Mouse (Mus musculus) lung, postnatal 0 days (tissue): Measurements from ENCODE around the gene Adi1. TPM values are rescaled to one million over a fixed set of nuclear protein-coding genes. Genes with fewer than 3 reads are reported as not detected.

ENCODE experiments used
- ATAC-seq: fragments of 200-750 bp; cut with Nextera tagmentation; 2 replicates; pipeline ENCODE4 v1.8.0; 2017; ENCODE audit warnings: moderate library complexity
- DNase-seq: peaks from one replicate; pipeline ENCODE4 v3.0.0-alpha.2; 2016; ENCODE audit warnings: low spot score
- H3K27ac ChIP-seq: fragments of 300-500 bp; sonication (generic); 2 replicates; pipeline ENCODE4 v1.5.1; 2014; ENCODE audit warnings: antibody characterized with exemption, mild to moderate bottlenecking, low read length, mixed read lengths
- H3K27me3 ChIP-seq: fragments of 300-500 bp; sonication (generic); replicated peaks from 2 replicates; pipeline ENCODE4 v1.6.1; 2014; ENCODE audit warnings: low read length, mixed read lengths; ENCODE audit not compliant: insufficient read depth
- H3K36me3 ChIP-seq: fragments of 300-500 bp; sonication (generic); 2 replicates; pipeline ENCODE4 v1.6.1; 2014; ENCODE audit warnings: low read length, mixed read lengths; ENCODE audit not compliant: insufficient read depth
- H3K4me1 ChIP-seq: fragments of 300-500 bp; sonication (generic); 2 replicates; pipeline ENCODE4 v1.6.1; 2014; ENCODE audit warnings: antibody characterized with exemption, low read depth, low read length, mixed read lengths; ENCODE audit not compliant: insufficient read depth
- H3K4me2 ChIP-seq: fragments of 300-500 bp; sonication (generic); replicated peaks from 2 replicates; pipeline ENCODE4 v1.6.1; 2014; ENCODE audit warnings: low read depth, mild to moderate bottlenecking, low read length, moderate library complexity, mixed read lengths
- H3K4me3 ChIP-seq: fragments of 300-500 bp; sonication (generic); 2 replicates; pipeline ENCODE4 v1.5.1; 2014; ENCODE audit warnings: low read depth, low read length
- H3K9ac ChIP-seq: fragments of 300-500 bp; sonication (generic); replicated peaks from 2 replicates; pipeline ENCODE4 v1.6.1; 2014; ENCODE audit warnings: low read depth, mild to moderate bottlenecking
- H3K9me3 ChIP-seq: fragments of 300-500 bp; sonication (generic); 2 replicates; pipeline ENCODE4 v1.6.1; 2016; ENCODE audit warnings: low read length, mixed read lengths
- CTCF ChIP-seq: IDR thresholded peaks from 2 replicates; pipeline ENCODE4 v1.5.1; 2016; ENCODE audit warnings: antibody characterized with exemption, mild to moderate bottlenecking
- EP300 ChIP-seq: IDR thresholded peaks from 2 replicates; pipeline ENCODE4 v1.6.1; 2016; ENCODE audit warnings: antibody characterized with exemption, mild to moderate bottlenecking, control low read depth
- WGBS: fragments of 180-500 bp; shearing (Covaris S2); extraction: QIAGEN DNeasy Blood & Tissue Kit; methylation state at CpG from one replicate; pipeline ENCODE4 v1.1.7; 2014; 5-methylcytosine and 5-hydroxymethylcytosine counted together
- polyA plus RNA-seq: library from polyadenylated mRNA; unstranded; fragments of >200 nt; fragmentation: Nextera tagmentation; extraction: Ambion mirVana; gene quantifications from 2 replicates; pipeline ENCODE4 v1.2.1, GENCODE M21; 2015

The Adi1 gene
- polyA plus RNA-seq, 1 experiment from 2014 or later, result 54.5 TPM

GRCm38 (mm10) chr12:28636543-28636942 is 38.5 kb upstream of the Adi1 start:
- Histone ChIP-seq H3K4me3 (peak overlapping the region; percentile 77; the same call in 1 of the 2 replicates), H3K4me2 (no peak overlapping the region; the same call in 1 of the 2 replicates), H3K4me1 (peaks cover 4% of the 10 kb centered on the region; the same call in 1 of the 2 replicates), H3K27me3 (no peaks in the 10 kb centered on the region), H3K27ac (no peak overlapping the region), H3K9me3 (no peaks in the 10 kb centered on the region), H3K36me3 (peaks cover 15% of the 10 kb centered on the region), H3K9ac (no peak overlapping the region)
- ATAC-seq (no peak), DNase-seq (no peak)
- TF ChIP-seq EP300, result no peak
- TF ChIP-seq CTCF, result no peak
- whole genome bisulfite sequencing, result 89% methylated on average over 6 of the region's 6 CpGs

- Histone ChIP-seq H3K9ac (no peak overlapping the region), H3K27ac (no peak overlapping the region), H3K4me2 (no peak overlapping the region), H3K27me3 (no peaks in the 10 kb centered on the region), H3K9me3 (no peaks in the 10 kb centered on the region), H3K4me3 (no peak overlapping the region), H3K36me3 (no peaks in the 10 kb centered on the region), H3K4me1 (peaks cover 4% of the 10 kb centered on the region; the same call in 1 of the 2 replicates)
- TF ChIP-seq EP300 (no peak), CTCF (no peak)
- ATAC-seq (no peak), DNase-seq (no peak)
- WGBS, result 66% methylated on average over 2 of the region's 2 CpGs
Measured at GRCm38 (mm10) chr12:28638778-28639177, 36.3 kb upstream of the Adi1 start.

- ATAC-seq, result peak; percentile 98
Measured at GRCm38 (mm10) chr12:28649141-28650110, 25.6 kb upstream of the Adi1 start, which contains the start of gene Rnaseh1. Gene Rnaseh1, plus strand, starts transcription at chr12:28649602.

GRCm38 (mm10) chr12:28662628-28663027 is 12.4 kb upstream of the Adi1 start:
- Histone ChIP-seq H3K36me3 (peaks cover 16% of the 10 kb centered on the region; the same call in 1 of the 2 replicates), H3K4me1 (peaks cover 9% of the 10 kb centered on the region), H3K27ac (no peak overlapping the region), H3K9me3 (no peaks in the 10 kb centered on the region), H3K9ac (no peak overlapping the region), H3K27me3 (no peaks in the 10 kb centered on the region), H3K4me3 (no peak overlapping the region), H3K4me2 (no peak overlapping the region)
- DNase-seq (no peak), ATAC-seq (no peak)
- TF ChIP-seq EP300 (no peak), CTCF (no peak)
- 80% methylated on average over 4 of the region's 4 CpGs for WGBS

More at GRCm38 (mm10) chr12:28649141-28650110, 25.6 kb upstream of the Adi1 start, which contains the start of gene Rnaseh1:
- 1% methylated on average over 52 of the region's 52 CpGs for WGBS
- TF ChIP-seq EP300 (no peak), CTCF (no peak)
- DNase-seq, result peak; percentile 93
- Histone ChIP-seq H3K9ac (peak within 1 kb of the TSS; percentile 63), H3K27me3 (no peaks in the 10 kb centered on the region), H3K4me1 (peaks cover 7% of the 10 kb centered on the region; the same call in 1 of the 2 replicates), H3K4me2 (peak within 1 kb of the TSS; percentile 77), H3K36me3 (peaks cover 3% of the 10 kb centered on the region; the same call in 1 of the 2 replicates), H3K4me3 (peak within 1 kb of the TSS; percentile 84), H3K9me3 (no peaks in the 10 kb centered on the region), H3K27ac (peak within 1 kb of the TSS; percentile 68)

GRCm38 (mm10) chr12:28666734-28667133 is 8.3 kb upstream of the Adi1 start:
- H3K9me3 ChIP-seq, result no peaks in the 10 kb centered on the region
- no peak overlapping the region for H3K4me3 ChIP-seq
- WGBS, result 11% methylated on average over 4 of the region's 4 CpGs
- TF ChIP-seq EP300, result no peak
- no peak for TF ChIP-seq CTCF
- no peak overlapping the region for H3K4me2 ChIP-seq
- H3K4me1 ChIP-seq, result peaks cover 10% of the 10 kb centered on the region
- no peaks in the 10 kb centered on the region for H3K27me3 ChIP-seq
- no peak overlapping the region for H3K9ac ChIP-seq
- DNase-seq, result peak; percentile 6
- no peak for ATAC-seq
- H3K36me3 ChIP-seq, result no peaks in the 10 kb centered on the region
- no peak overlapping the region for H3K27ac ChIP-seq

GRCm38 (mm10) chr12:28667287-28667686 is 7.7 kb upstream of the Adi1 start:
- no peaks in the 10 kb centered on the region for H3K27me3 ChIP-seq
- H3K36me3 ChIP-seq, result no peaks in the 10 kb centered on the region
- peak overlapping the region; percentile 26; the same call in 1 of the 2 replicates for H3K27ac ChIP-seq
- H3K4me1 ChIP-seq, result peaks cover 10% of the 10 kb centered on the region
- TF ChIP-seq CTCF, result no peak
- H3K9me3 ChIP-seq, result no peaks in the 10 kb centered on the region
- H3K4me2 ChIP-seq, result no peak overlapping the region
- no peak overlapping the region for H3K9ac ChIP-seq
- ATAC-seq (peak; percentile 72), DNase-seq (peak; percentile 47)
- 3% methylated on average over 8 of the region's 8 CpGs for WGBS
- no peak overlapping the region for H3K4me3 ChIP-seq
